Mouse (Mus musculus) kidney, embryonic 15.5 days (tissue): ENCODE data around the gene Exoc4. TPM values are rescaled to one million over a fixed set of nuclear protein-coding genes. Genes with fewer than 3 reads are reported as not detected.

Experiments used
- ATAC-seq: fragments of 200-750 bp; cut with Nextera tagmentation; replicated peaks from 2 replicates; pipeline ENCODE4 v1.8.0; 2017; ENCODE audit warnings: moderate TSS enrichment; ENCODE audit not compliant: low FRiP score
- H3K27ac ChIP-seq: fragments of 300-500 bp; sonication (generic); 2 replicates; pipeline ENCODE4 v1.5.1; 2015; ENCODE audit warnings: mild to moderate bottlenecking, inconsistent platforms
- H3K27me3 ChIP-seq: fragments of 300-500 bp; sonication (generic); 2 replicates; pipeline ENCODE4 v1.6.1; 2015; ENCODE audit warnings: inconsistent platforms
- H3K36me3 ChIP-seq: fragments of 300-500 bp; sonication (generic); 2 replicates; pipeline ENCODE4 v1.6.1; 2015; ENCODE audit warnings: inconsistent platforms
- H3K4me1 ChIP-seq: fragments of 300-500 bp; sonication (generic); 2 replicates; pipeline ENCODE4 v1.6.1; 2015; ENCODE audit warnings: inconsistent platforms
- H3K4me2 ChIP-seq: fragments of 300-500 bp; sonication (generic); 2 replicates; pipeline ENCODE4 v1.6.1; 2015; ENCODE audit warnings: moderate library complexity, mild to moderate bottlenecking, inconsistent platforms
- H3K4me3 ChIP-seq: fragments of 300-500 bp; sonication (generic); replicated peaks from 2 replicates; pipeline ENCODE4 v1.5.1; 2015; ENCODE audit warnings: mild to moderate bottlenecking, inconsistent platforms
- H3K9ac ChIP-seq: fragments of 300-500 bp; sonication (generic); 2 replicates; pipeline ENCODE4 v1.6.1; 2015; ENCODE audit warnings: mild to moderate bottlenecking, inconsistent platforms
- H3K9me3 ChIP-seq: fragments of 300-500 bp; sonication (generic); replicated peaks from 2 replicates; pipeline ENCODE4 v1.6.1; 2016; ENCODE audit warnings: inconsistent platforms
- WGBS: fragments of 180-500 bp; shearing (Covaris S2); methylation state at CpG from one replicate; pipeline ENCODE4 v1.1.7; 2015; ENCODE audit warnings: mixed read lengths; 5-methylcytosine and 5-hydroxymethylcytosine counted together
- polyA plus RNA-seq: library from polyadenylated mRNA; unstranded; fragments of >200 nt; fragmentation: Nextera tagmentation; extraction: Ambion mirVana; gene quantifications from 2 replicates; pipeline ENCODE4 v1.2.1, GENCODE M21; 2015

The Exoc4 gene
- polyA plus RNA-seq, 1 experiment from 2014 or later = 39.9 TPM

- no peak for ATAC-seq
- Histone ChIP-seq H3K9me3 (no peaks in the 10 kb centered on the region), H3K9ac (no peak overlapping the region), H3K27ac (no peak overlapping the region), H3K4me1 (no peaks in the 10 kb centered on the region), H3K4me2 (no peak overlapping the region), H3K36me3 (no peaks in the 10 kb centered on the region), H3K4me3 (no peak overlapping the region), H3K27me3 (no peaks in the 10 kb centered on the region)
- 81% methylated on average over 5 of the region's 5 CpGs for WGBS
These were observed 441.7 kb downstream of the Exoc4 start for GRCm38 (mm10) chr6:33690601-33691000.

- no peaks in the 10 kb centered on the region for H3K9me3 ChIP-seq
- no peak overlapping the region for H3K4me3 ChIP-seq
- 82% methylated on average over 1 of the region's 1 CpGs for WGBS
- no peak overlapping the region for H3K4me2 ChIP-seq
- no peaks in the 10 kb centered on the region for H3K4me1 ChIP-seq
- no peak for ATAC-seq
- H3K27ac ChIP-seq = no peak overlapping the region
- no peak overlapping the region for H3K9ac ChIP-seq
- no peaks in the 10 kb centered on the region for H3K36me3 ChIP-seq
- no peaks in the 10 kb centered on the region for H3K27me3 ChIP-seq
These were observed 448.1 kb downstream of the Exoc4 start for GRCm38 (mm10) chr6:33696976-33697375.

- 88% methylated on average over 4 of the region's 4 CpGs for WGBS
- no peak overlapping the region for H3K9ac ChIP-seq
- no peaks in the 10 kb centered on the region for H3K4me1 ChIP-seq
- H3K4me2 ChIP-seq = no peak overlapping the region
- H3K27ac ChIP-seq = no peak overlapping the region
- no peak for ATAC-seq
- H3K4me3 ChIP-seq = no peak overlapping the region
- no peaks in the 10 kb centered on the region for H3K36me3 ChIP-seq
- no peaks in the 10 kb centered on the region for H3K27me3 ChIP-seq
- no peaks in the 10 kb centered on the region for H3K9me3 ChIP-seq
These were observed 460.0 kb downstream of the Exoc4 start for GRCm38 (mm10) chr6:33708907-33709306.

GRCm38 (mm10) chr6:33709340-33709739 is 460.5 kb downstream of the Exoc4 start:
- Histone ChIP-seq H3K9me3 (no peaks in the 10 kb centered on the region), H3K9ac (no peak overlapping the region), H3K4me3 (no peak overlapping the region), H3K27ac (no peak overlapping the region), H3K27me3 (no peaks in the 10 kb centered on the region), H3K4me1 (no peaks in the 10 kb centered on the region), H3K36me3 (no peaks in the 10 kb centered on the region), H3K4me2 (no peak overlapping the region)
- ATAC-seq = no peak
- 92% methylated on average over 5 of the region's 5 CpGs for WGBS

- 80% methylated on average over 3 of the region's 3 CpGs for WGBS
- no peaks in the 10 kb centered on the region for H3K27me3 ChIP-seq
- H3K9ac ChIP-seq = no peak overlapping the region
- H3K27ac ChIP-seq = no peak overlapping the region
- H3K4me3 ChIP-seq = no peak overlapping the region
- no peaks in the 10 kb centered on the region for H3K9me3 ChIP-seq
- no peak overlapping the region for H3K4me2 ChIP-seq
- H3K4me1 ChIP-seq = no peaks in the 10 kb centered on the region
- no peak for ATAC-seq
- no peaks in the 10 kb centered on the region for H3K36me3 ChIP-seq
These were observed 462.9 kb downstream of the Exoc4 start for GRCm38 (mm10) chr6:33711742-33712141.

GRCm38 (mm10) chr6:33712540-33713118 is 463.7 kb downstream of the Exoc4 start:
- Histone ChIP-seq H3K9ac (no peak overlapping the region), H3K9me3 (no peaks in the 10 kb centered on the region), H3K27me3 (no peaks in the 10 kb centered on the region), H3K36me3 (no peaks in the 10 kb centered on the region), H3K27ac (no peak overlapping the region), H3K4me2 (no peak overlapping the region), H3K4me1 (no peaks in the 10 kb centered on the region), H3K4me3 (no peak overlapping the region)
- WGBS = 83% methylated on average over 7 of the region's 7 CpGs
- ATAC-seq = no peak

GRCm38 (mm10) chr6:33716254-33716965 is 467.5 kb downstream of the Exoc4 start:
- Histone ChIP-seq H3K9me3 (no peaks in the 10 kb centered on the region), H3K27ac (no peak overlapping the region), H3K36me3 (no peaks in the 10 kb centered on the region), H3K4me3 (no peak overlapping the region), H3K9ac (no peak overlapping the region), H3K27me3 (no peaks in the 10 kb centered on the region), H3K4me1 (no peaks in the 10 kb centered on the region), H3K4me2 (no peak overlapping the region)
- no peak for ATAC-seq
- 89% methylated on average over 6 of the region's 6 CpGs for WGBS

GRCm38 (mm10) chr6:33721166-33721565 is 472.3 kb downstream of the Exoc4 start:
- no peak overlapping the region for H3K4me3 ChIP-seq
- H3K4me2 ChIP-seq = no peak overlapping the region
- ATAC-seq = no peak
- whole genome bisulfite sequencing = 77% methylated on average over 4 of the region's 4 CpGs
- no peaks in the 10 kb centered on the region for H3K27me3 ChIP-seq
- H3K9me3 ChIP-seq = no peaks in the 10 kb centered on the region
- H3K27ac ChIP-seq = no peak overlapping the region
- H3K9ac ChIP-seq = no peak overlapping the region
- no peaks in the 10 kb centered on the region for H3K4me1 ChIP-seq
- H3K36me3 ChIP-seq = no peaks in the 10 kb centered on the region

GRCm38 (mm10) chr6:33722811-33723210 is 473.9 kb downstream of the Exoc4 start:
- H3K27me3 ChIP-seq = no peaks in the 10 kb centered on the region
- no peak overlapping the region for H3K27ac ChIP-seq
- no peaks in the 10 kb centered on the region for H3K36me3 ChIP-seq
- peaks cover 5% of the 10 kb centered on the region for H3K4me1 ChIP-seq
- ATAC-seq = no peak
- no peak overlapping the region for H3K4me3 ChIP-seq
- no peak overlapping the region for H3K4me2 ChIP-seq
- WGBS = 89% methylated on average over 2 of the region's 2 CpGs
- no peak overlapping the region for H3K9ac ChIP-seq
- H3K9me3 ChIP-seq = no peaks in the 10 kb centered on the region

- 80% methylated on average over 3 of the region's 3 CpGs for WGBS
- Histone ChIP-seq H3K36me3 (no peaks in the 10 kb centered on the region), H3K27ac (no peak overlapping the region), H3K27me3 (no peaks in the 10 kb centered on the region), H3K4me2 (no peak overlapping the region), H3K9me3 (no peaks in the 10 kb centered on the region), H3K9ac (no peak overlapping the region), H3K4me3 (no peak overlapping the region), H3K4me1 (peaks cover 7% of the 10 kb centered on the region)
- ATAC-seq = no peak
These were observed 475.7 kb downstream of the Exoc4 start for GRCm38 (mm10) chr6:33724596-33724995.

- H3K4me2 ChIP-seq = no peak overlapping the region
- H3K4me1 ChIP-seq = peaks cover 7% of the 10 kb centered on the region
- H3K9me3 ChIP-seq = no peaks in the 10 kb centered on the region
- no peaks in the 10 kb centered on the region for H3K27me3 ChIP-seq
- no peak overlapping the region for H3K9ac ChIP-seq
- H3K36me3 ChIP-seq = no peaks in the 10 kb centered on the region
- 0 out of 2 replicates have a peak overlapping the region, but pooled peaks have one; percentile 13 for H3K27ac ChIP-seq
- no peak overlapping the region for H3K4me3 ChIP-seq
- 55% methylated on average over 1 of the region's 1 CpGs for WGBS
- peak; percentile 94 for ATAC-seq
These were observed 478.4 kb downstream of the Exoc4 start for GRCm38 (mm10) chr6:33727271-33727670.

- Histone ChIP-seq H3K9me3 (no peaks in the 10 kb centered on the region), H3K4me3 (no peak overlapping the region), H3K4me2 (no peak overlapping the region), H3K36me3 (no peaks in the 10 kb centered on the region), H3K4me1 (peaks cover 7% of the 10 kb centered on the region), H3K27ac (no peak overlapping the region), H3K27me3 (no peaks in the 10 kb centered on the region), H3K9ac (no peak overlapping the region)
- no peak for ATAC-seq
- WGBS = 20% methylated on average over 2 of the region's 2 CpGs
These were observed 483.3 kb downstream of the Exoc4 start for GRCm38 (mm10) chr6:33732214-33732613.

- no peak overlapping the region for H3K4me2 ChIP-seq
- ATAC-seq = no peak
- H3K27ac ChIP-seq = no peak overlapping the region
- no peaks in the 10 kb centered on the region for H3K9me3 ChIP-seq
- H3K36me3 ChIP-seq = no peaks in the 10 kb centered on the region
- H3K4me3 ChIP-seq = no peak overlapping the region
- no peaks in the 10 kb centered on the region for H3K27me3 ChIP-seq
- no peaks in the 10 kb centered on the region for H3K4me1 ChIP-seq
- no peak overlapping the region for H3K9ac ChIP-seq
These were observed 484.7 kb downstream of the Exoc4 start for GRCm38 (mm10) chr6:33733602-33734001.
